Mouse (Mus musculus) limb, embryonic 14.5 days (tissue): ENCODE measurements at regions not wholly inside any gene's neighbourhood (a gene's known extent, or its start where the extent isn't known, plus 50 kb on each side); places are given as distances from the start of the nearest gene placed in this dataset.

Source experiments
- ATAC-seq: fragments of 200-750 bp; cut with Nextera tagmentation; 2 replicates; pipeline ENCODE4 v1.8.0; 2017; ENCODE audit warnings: low read depth, moderate number of reproducible peaks, moderate TSS enrichment; ENCODE audit not compliant: low FRiP score
- DNase-seq: peaks from one replicate; pipeline ENCODE4 v3.0.0-alpha.2; 2015; ENCODE audit warnings: low spot score
- H3K27ac ChIP-seq: fragments of 300-500 bp; sonication (generic); replicated peaks from 2 replicates; pipeline ENCODE4 v1.5.1; 2014; ENCODE audit warnings: low read depth, mild to moderate bottlenecking, low read length, moderate library complexity, mixed read lengths
- H3K27me3 ChIP-seq: fragments of 300-500 bp; sonication (generic); 2 replicates; pipeline ENCODE4 v1.6.1; 2014; ENCODE audit warnings: low read length, mixed read lengths; ENCODE audit not compliant: control insufficient read depth, insufficient read depth
- H3K36me3 ChIP-seq: fragments of 300-500 bp; sonication (generic); 2 replicates; pipeline ENCODE4 v1.6.1; 2014; ENCODE audit warnings: mild to moderate bottlenecking, low read length, moderate library complexity, mixed read lengths; ENCODE audit not compliant: control insufficient read depth, insufficient read depth
- H3K4me1 ChIP-seq: fragments of 300-500 bp; sonication (generic); 2 replicates; pipeline ENCODE4 v1.6.1; 2014; ENCODE audit warnings: antibody characterized with exemption, low read length, mixed read lengths; ENCODE audit not compliant: control insufficient read depth, insufficient read depth
- H3K4me2 ChIP-seq: fragments of 300-500 bp; sonication (generic); replicated peaks from 2 replicates; pipeline ENCODE4 v1.6.1; 2014; ENCODE audit warnings: low read depth, mild to moderate bottlenecking, low read length, moderate library complexity; ENCODE audit not compliant: severe bottlenecking
- H3K4me3 ChIP-seq: fragments of 300-500 bp; sonication (generic); replicated peaks from 2 replicates; pipeline ENCODE4 v1.5.1; 2014; ENCODE audit warnings: low read length
- H3K9ac ChIP-seq: fragments of 300-500 bp; sonication (generic); 2 replicates; pipeline ENCODE4 v1.6.1; 2014; ENCODE audit warnings: mild to moderate bottlenecking, low read depth, low read length, moderate library complexity; ENCODE audit not compliant: severe bottlenecking
- H3K9me3 ChIP-seq: fragments of 300-500 bp; sonication (generic); 2 replicates; pipeline ENCODE4 v1.6.1; 2016; ENCODE audit warnings: low read length; ENCODE audit not compliant: control insufficient read depth
- POLR2A ChIP-seq: fragments of 200-500 bp; IDR thresholded peaks from 2 replicates; pipeline ENCODE4 v1.8.0; 2012; ENCODE audit warnings: inconsistent platforms, mild to moderate bottlenecking, moderate library complexity, borderline replicate concordance; ENCODE audit not compliant: insufficient read depth, insufficient read length; ENCODE audit errors: extremely low read depth
- WGBS: fragments of 180-500 bp; shearing (Covaris S2); extraction: QIAGEN DNeasy Blood & Tissue Kit; methylation state at CpG from one replicate; pipeline ENCODE4 v1.1.7; 2014; 5-methylcytosine and 5-hydroxymethylcytosine counted together

DNA sequence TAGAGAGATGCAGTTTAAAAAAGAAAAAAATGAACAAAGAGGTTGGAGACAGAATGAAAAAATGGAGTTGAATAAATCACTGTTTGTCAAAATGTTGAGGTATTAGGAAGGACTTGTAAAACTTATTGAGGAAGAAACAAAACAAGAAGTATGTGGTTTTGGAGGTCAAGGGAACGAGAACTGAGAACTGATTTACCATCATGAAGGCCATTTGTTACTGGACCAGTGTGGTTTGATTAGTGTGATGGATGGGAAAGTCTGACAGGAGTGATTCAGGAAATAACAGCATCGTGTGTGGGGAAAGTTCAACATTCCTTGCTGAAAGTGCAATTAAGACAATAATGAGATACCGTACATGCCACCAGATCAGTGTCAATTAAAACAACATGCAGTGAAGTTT, 65.9 kb downstream of the Tnfsf18 start:
- Histone ChIP-seq H3K36me3 (no peaks in the 10 kb centered on the region), H3K27me3 (no peaks in the 10 kb centered on the region), H3K4me1 (no peaks in the 10 kb centered on the region), H3K4me2 (no peak overlapping the region), H3K27ac (no peak overlapping the region), H3K9me3 (no peaks in the 10 kb centered on the region), H3K9ac (no peak overlapping the region), H3K4me3 (no peak overlapping the region)
- DNase-seq (no peak), ATAC-seq (no peak)
- no peak for TF ChIP-seq POLR2A
- WGBS, result 28% methylated on average over 3 of the region's 3 CpGs
